Mouse (Mus musculus) liver, postnatal 0 days (tissue): ENCODE measurements around the gene Fam178b.

Experiments used
- CTCF ChIP-seq: sonication (generic); IDR thresholded peaks from 2 replicates; pipeline ENCODE4 v1.5.1; 2016; ENCODE audit warnings: antibody characterized with exemption, low read depth
- EP300 ChIP-seq: IDR thresholded peaks from 2 replicates; pipeline ENCODE4 v1.6.1; 2016; ENCODE audit warnings: antibody characterized with exemption, low read depth, mild to moderate bottlenecking

- TF ChIP-seq CTCF (no peak), EP300 (no peak)
Observed at GRCm38 (mm10) chr1:36552506-36552905, 130.5 kb downstream of the Fam178b start.
